Mouse (Mus musculus): ENCODE data around the gene Tecta. TPM values are rescaled to one million over a fixed set of nuclear protein-coding genes. Genes with fewer than 3 reads are reported as not detected.
A peak's percentile ranks its signal among the peaks of the same experiment; 100 is the strongest.

The Tecta gene
- total RNA-seq, 2 experiments from 2014 or later = not detected

GRCm38 (mm10) chr9:42388490-42388889 is 11.2 kb downstream of the Tecta start:
- intact Hi-C loops (cut with DNase I) = loop anchor here (1.0 to 10.0 kb wide), 3 partner anchors 186 to 556 kb away; partner anchors contain the start of gene Grik4
- DNase-seq = no peak

GRCm38 (mm10) chr9:42387038-42387437 is 12.7 kb downstream of the Tecta start:
- DNase-seq = no peak
- intact Hi-C loops (cut with DNase I) = loop anchor here (5.0 to 10.0 kb wide), 2 partner anchors 188 to 215 kb away; no protein-coding TSS in a partner anchor

GRCm38 (mm10) chr9:42385656-42386055 is 14.1 kb downstream of the Tecta start:
- DNase-seq = no peak
- intact Hi-C loops (cut with DNase I) = loop anchor here (5.0 to 10.0 kb wide), 2 partner anchors 189 to 217 kb away; no protein-coding TSS in a partner anchor

DNA sequence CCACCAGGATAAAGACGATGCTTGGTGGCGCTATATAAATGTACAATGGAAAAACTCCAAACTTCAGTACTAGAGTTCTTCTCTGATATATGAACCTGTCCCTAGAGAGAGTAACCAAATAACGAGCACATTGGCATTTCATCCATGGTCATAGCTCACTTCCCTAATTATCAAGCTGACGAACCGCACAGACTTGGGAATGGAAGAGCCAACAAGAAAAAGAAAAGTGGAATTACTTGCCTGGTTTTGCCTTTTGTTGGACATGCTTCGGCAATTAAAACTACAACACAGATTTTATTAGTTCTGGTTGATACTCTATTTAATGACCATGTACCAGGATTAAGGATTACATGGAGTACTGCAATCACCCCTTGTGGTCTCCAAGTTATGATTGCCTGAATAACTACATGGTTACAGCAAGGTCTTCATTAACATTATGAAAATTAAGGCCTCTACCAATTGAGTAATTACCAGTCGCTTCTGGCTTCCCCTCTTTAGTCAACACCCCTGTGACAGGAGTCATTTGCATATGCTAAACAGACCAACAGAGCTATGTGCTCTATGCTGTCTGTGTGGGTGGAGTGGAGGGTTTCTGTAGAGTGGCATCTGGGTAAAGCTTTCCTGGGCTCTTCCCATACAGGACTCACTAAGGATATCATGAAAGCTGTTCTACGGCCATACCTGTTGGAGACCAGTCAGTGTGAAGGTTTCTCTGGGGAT is 16.9 kb downstream of the Tecta start:
- DNase-seq = no peak
- intact Hi-C loops (cut with DNase I) = loop anchor here (10.0 kb wide), 1 partner anchor 192 kb away; no protein-coding TSS in a partner anchor

GRCm38 (mm10) chr9:42382063-42382462 is 17.7 kb downstream of the Tecta start:
- intact Hi-C loops (cut with DNase I) = loop anchor here (10.0 kb wide), 1 partner anchor 193 kb away; no protein-coding TSS in a partner anchor
- DNase-seq = no peak

DNA sequence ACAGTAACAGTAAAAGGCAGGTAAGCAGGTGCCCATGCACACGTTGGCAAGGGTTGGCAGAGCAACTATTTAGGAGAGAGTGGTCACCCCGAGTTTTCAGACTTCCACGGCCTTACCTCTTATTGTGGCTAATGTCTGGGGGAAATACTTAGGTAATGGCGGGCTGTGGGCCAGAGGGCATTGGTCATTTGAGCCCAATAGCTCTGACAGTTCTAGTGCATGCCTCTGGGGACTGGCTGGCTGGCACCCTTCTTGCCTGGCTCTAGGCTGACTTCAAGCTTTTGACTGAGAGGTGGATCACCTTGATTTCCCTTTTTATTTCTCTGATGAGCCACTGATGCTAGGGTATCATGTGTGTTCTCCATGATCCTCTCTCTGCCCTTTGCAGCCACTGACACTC is 21.7 kb downstream of the Tecta start:
- intact Hi-C loops (cut with DNase I) = no loop called here
- no peak for DNase-seq

DNA sequence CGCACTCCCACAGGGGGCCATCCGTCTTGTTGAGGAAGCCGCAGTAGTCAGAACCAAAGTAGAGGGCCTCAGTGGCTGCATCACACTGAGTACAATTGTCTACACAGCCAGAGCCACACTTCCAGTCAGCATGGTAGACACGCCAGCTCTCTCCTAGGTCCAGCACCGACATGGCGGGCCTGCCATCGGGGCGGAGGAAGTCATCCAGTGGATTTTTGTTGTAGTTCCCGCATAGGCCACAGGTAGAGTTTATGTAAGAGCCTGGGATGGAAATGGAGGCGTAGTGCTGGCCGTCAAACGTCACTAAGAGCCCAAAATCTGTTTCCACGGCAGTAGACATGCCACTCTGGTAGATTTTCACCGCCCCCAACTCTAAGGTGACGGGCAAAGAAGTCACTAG is 22.1 kb downstream of the Tecta start:
- intact Hi-C loops (cut with DNase I) = no loop called here
- no peak for DNase-seq

DNA sequence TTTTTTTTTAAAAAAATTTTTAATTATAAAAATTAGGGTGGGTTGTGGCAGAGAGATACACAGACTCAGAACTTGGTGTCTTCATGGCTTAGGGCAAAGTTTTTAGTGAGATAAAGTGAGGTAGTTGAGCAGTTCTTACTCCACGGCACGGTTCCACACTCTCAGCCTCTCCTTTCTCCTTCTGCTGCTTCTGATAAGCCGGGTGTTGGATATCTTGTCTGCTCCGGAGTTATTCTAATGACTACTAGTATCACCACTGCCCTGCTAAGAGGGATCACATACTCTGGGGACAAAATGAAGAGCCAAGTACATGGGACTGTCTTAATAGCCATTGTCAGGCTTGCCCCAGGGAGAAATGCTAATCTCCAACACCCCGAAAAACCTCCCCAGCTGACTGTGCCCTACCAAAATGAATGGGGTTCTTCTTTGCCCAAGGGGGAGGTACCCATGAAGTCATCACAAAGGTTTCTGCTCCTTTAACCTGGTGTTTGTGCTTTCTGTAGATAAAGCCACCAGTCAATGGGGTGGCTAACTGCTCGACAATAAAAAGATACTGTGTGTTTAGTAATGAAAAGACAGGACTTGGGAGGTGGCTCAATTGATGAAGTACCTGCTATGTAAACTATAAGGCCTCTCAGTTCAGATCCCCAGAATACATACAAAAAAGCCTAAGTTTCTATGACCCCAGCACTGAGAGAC is 27.9 kb downstream of the Tecta start:
- DNase-seq = no peak
- intact Hi-C loops (cut with DNase I) = no loop called here

DNA sequence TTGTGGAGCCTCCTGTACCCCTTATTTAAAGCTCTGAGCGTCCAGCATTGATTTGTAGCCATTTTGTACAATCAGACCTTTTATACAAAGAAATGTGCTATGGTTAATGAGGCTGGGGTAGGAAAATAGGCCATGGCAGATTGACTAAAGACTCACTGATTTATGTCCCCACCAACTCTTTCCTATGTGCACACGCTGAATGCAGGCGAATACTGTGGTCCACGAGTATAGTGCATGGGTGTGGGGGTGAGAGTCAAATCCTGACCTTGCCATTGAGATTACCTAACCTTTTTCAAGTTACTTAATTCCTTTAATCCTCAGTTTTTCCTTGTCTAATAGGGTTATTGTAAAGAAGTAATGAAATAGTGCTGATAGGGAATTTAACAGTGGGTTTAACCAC is 42.1 kb downstream of the Tecta start:
- DNase-seq = no peak
- intact Hi-C loops (cut with DNase I) = no loop called here

DNA sequence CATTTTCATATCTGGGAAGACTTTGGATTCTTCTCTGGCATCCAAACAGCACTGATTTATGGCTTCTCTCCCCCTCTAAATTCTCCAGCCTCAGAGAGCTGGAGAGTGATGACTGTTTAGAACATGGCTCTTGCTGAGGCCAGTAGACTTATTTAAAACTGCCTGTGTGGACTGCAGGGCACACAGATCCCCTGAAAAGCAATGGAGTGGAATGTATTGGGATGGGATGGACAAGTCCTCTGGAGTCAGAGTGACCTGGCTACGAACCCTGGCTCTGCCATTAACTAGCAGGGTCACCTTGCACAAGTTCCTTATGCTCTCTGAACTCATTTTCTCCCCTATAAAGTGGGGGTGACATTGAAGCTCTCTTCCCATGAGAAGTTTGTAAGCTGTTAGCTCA is 44.9 kb downstream of the Tecta start:
- DNase-seq = no peak
- intact Hi-C loops (cut with DNase I) = no loop called here

DNA sequence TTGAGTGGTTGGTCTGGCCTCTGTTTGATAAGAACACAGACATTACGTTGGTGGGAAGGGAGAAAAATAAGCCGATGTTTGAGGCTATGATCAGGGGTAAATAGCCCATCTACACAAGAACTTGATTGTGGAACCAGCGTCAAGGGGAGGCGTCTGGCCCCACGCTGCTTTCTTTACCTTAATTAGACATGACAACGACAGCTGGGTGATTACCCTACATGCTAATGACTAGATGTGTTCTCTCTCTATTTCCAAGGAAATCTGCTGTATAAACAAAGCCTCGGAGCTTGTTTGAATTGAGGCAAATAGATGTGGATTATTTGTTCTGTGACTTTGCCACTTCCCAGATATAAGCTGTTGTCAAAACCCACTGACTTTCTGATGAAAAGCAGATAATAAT is 49.9 kb downstream of the Tecta start:
- intact Hi-C loops (cut with DNase I) = no loop called here
- no peak for DNase-seq

DNA sequence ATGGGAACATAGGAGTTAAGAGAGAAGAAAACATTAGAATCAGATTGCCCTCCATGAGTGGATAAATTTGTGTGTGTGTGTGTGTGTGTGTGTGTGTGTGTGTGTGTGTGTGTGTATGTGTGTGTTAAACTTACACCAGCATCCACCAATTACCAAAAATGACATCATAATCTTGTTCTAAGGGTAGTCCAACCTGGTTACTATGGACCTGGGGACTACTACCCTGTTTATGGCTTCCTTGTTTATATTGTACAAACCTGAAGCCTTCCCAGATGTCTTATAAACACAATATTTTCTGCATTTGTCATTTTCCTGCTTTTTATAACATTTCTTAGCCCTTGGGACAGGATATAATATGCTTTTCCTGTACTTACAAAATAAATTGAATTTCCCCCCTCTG is 53.4 kb downstream of the Tecta start:
- intact Hi-C loops (cut with DNase I) = no loop called here
- no peak for DNase-seq

GRCm38 (mm10) chr9:42339151-42339550 is 60.6 kb downstream of the Tecta start:
- intact Hi-C loops (cut with DNase I) = no loop called here

GRCm38 (mm10) chr9:42337026-42337425 is 62.7 kb downstream of the Tecta start:
- intact Hi-C loops (cut with DNase I) = no loop called here
- DNase-seq = no peak

More at GRCm38 (mm10) chr9:42339151-42339550, 60.6 kb downstream of the Tecta start:
- DNase-seq = no peak

DNA sequence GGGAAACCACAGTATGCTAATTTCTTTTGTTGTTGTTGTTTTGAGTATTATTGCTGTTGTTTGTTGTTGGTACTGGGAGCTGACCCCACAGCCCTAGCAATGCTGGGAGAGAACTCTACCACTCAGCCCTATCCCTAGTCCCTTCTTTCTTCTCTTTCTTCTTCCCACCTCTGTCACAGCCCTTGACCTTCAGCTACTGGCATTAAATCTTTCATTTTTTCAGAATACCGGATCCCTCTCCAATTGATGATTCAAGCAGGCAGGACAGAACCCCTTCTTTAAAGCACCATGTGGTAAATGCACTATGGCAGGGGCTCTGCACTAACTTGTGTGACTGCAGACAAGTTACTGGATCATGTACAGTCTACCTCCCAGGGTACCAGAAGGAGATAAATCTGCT is 63.2 kb downstream of the Tecta start:
- intact Hi-C loops (cut with DNase I) = no loop called here

GRCm38 (mm10) chr9:42334885-42335284 is 64.8 kb downstream of the Tecta start:
- DNase-seq = no peak
- intact Hi-C loops (cut with DNase I) = no loop called here

More for the DNA sequence above, 63.2 kb downstream of the Tecta start:
- no peak for DNase-seq

GRCm38 (mm10) chr9:42332692-42333091 is 67.0 kb downstream of the Tecta start:
- DNase-seq = no peak
- intact Hi-C loops (cut with DNase I) = no loop called here

- intact Hi-C loops (cut with DNase I) = no loop called here
Measured at GRCm38 (mm10) chr9:42331341-42331740, 68.4 kb downstream of the Tecta start.

DNA sequence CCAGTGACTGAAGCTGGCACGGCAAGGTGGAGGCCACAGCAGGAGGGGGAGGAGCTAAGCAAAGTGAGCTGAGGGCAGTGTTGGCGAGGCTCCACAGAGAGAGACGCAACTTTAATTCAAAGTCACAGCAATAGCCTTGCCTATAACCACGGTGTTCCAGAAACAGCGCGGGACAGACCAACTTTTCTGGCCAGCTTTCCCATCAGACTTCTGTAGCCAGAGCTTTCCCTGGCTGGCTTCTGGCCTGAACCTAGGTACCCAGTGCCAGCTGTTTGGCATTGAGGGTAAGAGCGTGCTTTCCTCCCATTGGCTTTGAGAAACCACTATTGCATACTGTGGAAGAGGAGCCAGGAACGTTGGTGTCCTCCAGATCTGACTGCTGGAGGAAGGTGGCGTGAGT is 70.0 kb downstream of the Tecta start:
- peak; percentile 25 to 26 for DNase-seq

More at GRCm38 (mm10) chr9:42331341-42331740, 68.4 kb downstream of the Tecta start:
- no peak for DNase-seq

GRCm38 (mm10) chr9:42326688-42327440 is 72.9 kb downstream of the Tecta start:
- DNase-seq = peak; percentile 6 to 22
- intact Hi-C loops (cut with DNase I) = loop anchor here (2.0 to 10.0 kb wide), 4 partner anchors 245 to 618 kb away; partner anchors contain the start of gene Grik4

More for the DNA sequence above, 70.0 kb downstream of the Tecta start:
- intact Hi-C loops (cut with DNase I) = loop anchor here (5.0 to 10.0 kb wide), 3 partner anchors 243 to 455 kb away; no protein-coding TSS in a partner anchor
